In genomic region chr6:54886195-54886594, GRCm38 (mm10) we compare ENCODE assay signal across 20 mouse cellular contexts.
"Had no signal": no experiment of that assay in that cellular context is flagged by ENCODE, and none has a peak within 500 bp of the region (broad histone marks: within the 10 kb centered on the region; RNA-seq: fewer than 3 reads in every experiment).

No protein-coding gene starts in this region.

- DNase-seq: kidney, adult 2 months; kidney, postnatal 10 days; layer of hippocampus, postnatal 36 days; left cerebral cortex, postnatal 4 days; liver, postnatal 0 days; lung, embryonic 14.5 days; lung, postnatal 14 days; midbrain, embryonic 14.5 days; thymus, adult 18-20 months; thymus, postnatal 36 days had no signal

- H3K9me3 ChIP-seq: kidney, embryonic 15.5 days; limb, embryonic 12.5 days; limb, embryonic 15.5 days; neural tube, embryonic 12.5 days; neural tube, embryonic 15.5 days had no signal

- ATAC-seq: intestine, embryonic 16.5 days; liver, postnatal 0 days had no signal

- H3K27me3 ChIP-seq: kidney, embryonic 15.5 days; limb, embryonic 12.5 days; limb, embryonic 15.5 days; neural tube, embryonic 12.5 days; neural tube, embryonic 15.5 days had no signal

- H3K4me3 ChIP-seq: kidney, embryonic 15.5 days; left cerebral cortex, adult 2 months; limb, embryonic 12.5 days; limb, embryonic 15.5 days; neural tube, embryonic 12.5 days; neural tube, embryonic 15.5 days had no signal

- H3K27ac ChIP-seq: kidney, embryonic 15.5 days; left cerebral cortex, adult 2 months; limb, embryonic 12.5 days; limb, embryonic 15.5 days; liver, embryonic 14.5 days; neural tube, embryonic 12.5 days; neural tube, embryonic 15.5 days had no signal

- H3K36me3 ChIP-seq: limb, embryonic 15.5 days; neural tube, embryonic 12.5 days; neural tube, embryonic 15.5 days had no signal

- H3K4me1 ChIP-seq: limb, embryonic 15.5 days; neural tube, embryonic 12.5 days; neural tube, embryonic 15.5 days had no signal

- H3K9ac ChIP-seq: kidney, embryonic 15.5 days; limb, embryonic 12.5 days; limb, embryonic 15.5 days; liver, embryonic 14.5 days; liver, postnatal 0 days; lung, embryonic 14.5 days; neural tube, embryonic 12.5 days; neural tube, embryonic 15.5 days had no signal

- H3K4me2 ChIP-seq: kidney, embryonic 15.5 days; limb, embryonic 12.5 days; limb, embryonic 15.5 days; liver, embryonic 11.5 days; lung, embryonic 14.5 days; midbrain, embryonic 11.5 days; neural tube, embryonic 12.5 days; neural tube, embryonic 15.5 days had no signal
